Mouse (Mus musculus): ENCODE measurements at regions not wholly inside any gene's neighbourhood (a gene's known extent, or its start where the extent isn't known, plus 50 kb on each side); places are given as distances from the start of the nearest gene placed in this dataset.

DNA sequence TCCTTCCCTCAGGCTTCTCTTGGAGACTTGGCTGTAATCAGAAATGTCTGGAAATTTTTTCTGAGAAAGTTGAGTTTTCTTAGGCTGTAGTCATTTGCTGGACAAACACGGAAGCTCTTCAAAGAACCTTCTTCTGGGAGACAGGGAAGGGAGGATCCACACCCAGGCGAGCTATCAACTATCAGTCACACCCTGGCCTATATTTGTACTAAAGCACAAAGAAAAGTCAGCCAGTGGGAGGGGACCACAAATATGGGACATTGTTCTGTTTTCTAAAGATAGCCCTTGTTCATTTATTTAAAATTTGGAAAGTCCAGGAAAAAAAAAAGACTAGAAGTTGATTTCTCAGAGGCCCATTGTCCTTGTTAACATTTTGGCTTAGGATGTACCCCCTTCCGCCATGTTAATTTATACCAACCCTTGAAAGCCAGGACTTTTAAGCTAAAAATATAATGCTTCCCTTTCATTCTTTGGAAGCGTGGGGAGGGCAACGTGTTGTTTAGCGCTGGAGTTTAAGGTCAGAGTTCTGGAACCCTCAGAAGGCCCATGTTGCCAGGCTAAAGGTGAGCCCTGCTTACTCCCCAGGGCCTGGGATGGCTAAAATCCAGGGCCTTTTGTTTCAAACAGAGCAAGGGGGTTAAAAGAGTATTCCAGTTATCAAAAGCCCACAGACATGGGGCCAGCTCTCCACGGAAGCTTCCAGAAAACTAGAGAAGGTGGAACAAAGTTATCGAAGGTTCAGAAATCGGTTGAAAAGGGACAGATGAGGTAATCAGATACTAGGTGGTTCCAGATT is 99.0 kb upstream of the Max start:
- H3K27ac ChIP-seq (ENCODE audit: low read length), result peak overlapping the region; percentile 48
- 74% methylated on average over 9 of the region's 9 CpGs for WGBS
- peaks cover 24% of the 10 kb centered on the region for H3K4me1 ChIP-seq (ENCODE audit: control insufficient read depth, insufficient read depth, low read length)
- H3K4me2 ChIP-seq (ENCODE audit: low read depth, low read length), result peak overlapping the region; percentile 75
- peaks cover 6% of the 10 kb centered on the region; the same call in 1 of the 2 replicates for H3K27me3 ChIP-seq (ENCODE audit: control insufficient read depth, insufficient read depth, low read length)
- H3K4me3 ChIP-seq (ENCODE audit: low read length), result peak overlapping the region; percentile 49
- H3K9me3 ChIP-seq (replicated peaks; ENCODE audit: control insufficient read depth, low read length), result no peaks in the 10 kb centered on the region; the same call in 1 of the 2 replicates
- no peak for ATAC-seq (replicated peaks; ENCODE audit: extremely low read depth, insufficient read depth, low FRiP score)
- no peak overlapping the region for H3K9ac ChIP-seq (ENCODE audit: low read length)
- no peaks in the 10 kb centered on the region for H3K36me3 ChIP-seq (ENCODE audit: control insufficient read depth, insufficient read depth)

DNA sequence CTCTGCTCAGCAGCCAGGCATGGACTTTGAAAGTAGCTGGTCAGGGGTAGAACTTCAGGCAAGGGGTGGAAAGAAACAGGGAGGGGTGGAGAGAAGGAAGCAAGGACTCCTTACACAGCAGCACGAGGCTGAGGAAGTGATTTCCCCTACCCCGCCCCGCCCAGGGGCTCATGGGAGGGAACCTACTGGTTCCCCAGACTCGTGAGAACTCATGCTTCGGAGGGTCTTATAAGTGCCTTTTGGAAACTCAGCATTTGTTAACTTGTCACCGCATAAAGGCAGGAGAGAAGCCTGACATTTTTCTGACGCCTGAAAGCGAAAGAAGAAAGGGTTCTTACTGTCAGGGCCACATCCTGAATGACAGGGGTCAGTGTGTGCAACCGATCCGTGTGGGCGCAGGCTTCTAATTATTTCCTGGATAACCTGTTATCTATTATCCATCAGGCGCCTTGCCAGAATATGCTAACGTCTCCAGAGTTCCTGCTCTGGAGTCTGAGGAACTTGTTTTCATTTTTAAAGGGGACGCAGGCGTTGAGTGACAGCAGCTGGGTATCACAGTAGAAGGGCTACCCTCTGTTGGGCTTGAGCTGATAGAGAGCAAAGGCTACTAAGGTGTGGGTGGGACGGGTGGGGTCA is 98.2 kb upstream of the Max start:
- Histone ChIP-seq H3K9me3 (replicated peaks; ENCODE audit: control insufficient read depth, low read length) (no peaks in the 10 kb centered on the region; the same call in 1 of the 2 replicates), H3K4me1 (ENCODE audit: control insufficient read depth, insufficient read depth, low read length) (peaks cover 24% of the 10 kb centered on the region), H3K27ac (ENCODE audit: low read length) (peak overlapping the region; percentile 48), H3K4me2 (ENCODE audit: low read depth, low read length) (peak overlapping the region; percentile 75), H3K27me3 (ENCODE audit: control insufficient read depth, insufficient read depth, low read length) (peaks cover 6% of the 10 kb centered on the region; the same call in 1 of the 2 replicates), H3K9ac (ENCODE audit: low read length) (peak overlapping the region; percentile 39), H3K36me3 (ENCODE audit: control insufficient read depth, insufficient read depth) (no peaks in the 10 kb centered on the region), H3K4me3 (ENCODE audit: low read length) (peak overlapping the region; percentile 49)
- 10% methylated on average over 16 of the region's 16 CpGs for WGBS
- ATAC-seq (replicated peaks; ENCODE audit: extremely low read depth, insufficient read depth, low FRiP score), result peak; percentile 68; the same call in 1 of the 2 replicates

DNA sequence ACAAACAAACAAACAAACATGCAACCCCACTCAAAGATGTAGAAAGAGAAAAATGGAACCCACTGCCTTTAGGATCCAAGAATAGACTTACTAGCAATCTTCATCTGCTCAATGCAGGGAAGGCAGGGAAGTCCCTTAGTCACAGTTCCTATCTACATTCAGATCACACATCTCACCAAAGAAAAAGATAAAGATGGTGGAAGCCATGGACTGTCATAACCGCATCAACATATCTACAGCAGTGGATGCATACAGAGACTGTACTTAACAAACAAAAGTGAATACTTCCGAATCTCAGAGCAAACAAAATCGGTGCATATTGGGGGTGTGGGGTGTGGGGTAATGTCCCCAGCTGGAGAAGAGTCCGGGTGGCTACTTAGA is 97.7 kb upstream of the Max start:
- WGBS, result 67% methylated on average over 4 of the region's 4 CpGs
- peak overlapping the region; percentile 39 for H3K9ac ChIP-seq (ENCODE audit: low read length)
- ATAC-seq (replicated peaks; ENCODE audit: extremely low read depth, insufficient read depth, low FRiP score), result no peak

DNA sequence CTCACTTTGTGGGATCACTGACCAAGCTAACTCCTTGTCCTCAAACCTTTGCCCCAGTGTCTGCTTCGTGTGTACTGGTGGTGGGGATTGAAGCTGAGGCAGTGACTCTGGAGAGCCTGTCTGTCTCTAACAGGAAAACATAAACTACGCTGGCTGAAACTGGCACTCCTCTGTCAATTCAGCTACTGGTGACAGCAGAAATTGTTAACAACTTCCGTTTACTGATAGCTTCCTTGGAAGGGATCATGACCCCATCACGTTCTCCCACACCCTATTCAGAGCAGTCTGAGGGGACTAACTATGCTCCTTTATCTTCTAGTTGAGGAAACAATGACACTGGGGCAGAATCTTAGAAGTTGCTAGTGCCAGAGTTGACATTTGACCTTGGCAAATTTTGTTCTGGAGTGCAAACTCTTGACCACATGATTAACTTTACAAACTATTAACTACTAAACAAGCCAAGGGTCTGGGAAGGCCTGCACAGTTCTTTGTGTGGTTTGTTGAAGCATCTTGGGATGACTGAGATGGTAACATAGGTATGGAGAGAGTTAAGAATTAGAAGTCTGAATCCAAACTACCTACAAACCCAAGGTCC is 96.7 kb upstream of the Max start:
- H3K9me3 ChIP-seq (replicated peaks; ENCODE audit: control insufficient read depth, low read length), result no peaks in the 10 kb centered on the region; the same call in 1 of the 2 replicates
- peaks cover 24% of the 10 kb centered on the region for H3K4me1 ChIP-seq (ENCODE audit: control insufficient read depth, insufficient read depth, low read length)
- no peak overlapping the region for H3K4me3 ChIP-seq (ENCODE audit: low read length)
- H3K27me3 ChIP-seq (ENCODE audit: control insufficient read depth, insufficient read depth, low read length), result peaks cover 3% of the 10 kb centered on the region; the same call in 1 of the 2 replicates
- H3K36me3 ChIP-seq (ENCODE audit: control insufficient read depth, insufficient read depth), result no peaks in the 10 kb centered on the region
- no peak for ATAC-seq (replicated peaks; ENCODE audit: extremely low read depth, insufficient read depth, low FRiP score)
- 15% methylated on average over 4 of the region's 4 CpGs for WGBS
- no peak overlapping the region for H3K4me2 ChIP-seq (ENCODE audit: low read depth, low read length)
- H3K9ac ChIP-seq (ENCODE audit: low read length), result no peak overlapping the region
- H3K27ac ChIP-seq (ENCODE audit: low read length), result no peak overlapping the region

More for the DNA sequence above, 97.7 kb upstream of the Max start:
- Histone ChIP-seq H3K4me2 (ENCODE audit: low read depth, low read length) (peak overlapping the region; percentile 75), H3K9me3 (replicated peaks; ENCODE audit: control insufficient read depth, low read length) (no peaks in the 10 kb centered on the region; the same call in 1 of the 2 replicates), H3K36me3 (ENCODE audit: control insufficient read depth, insufficient read depth) (no peaks in the 10 kb centered on the region), H3K27ac (ENCODE audit: low read length) (peak overlapping the region; percentile 48; the same call in 1 of the 2 replicates), H3K4me3 (ENCODE audit: low read length) (peak overlapping the region; percentile 49; the same call in 1 of the 2 replicates), H3K27me3 (ENCODE audit: control insufficient read depth, insufficient read depth, low read length) (peaks cover 6% of the 10 kb centered on the region; the same call in 1 of the 2 replicates), H3K4me1 (ENCODE audit: control insufficient read depth, insufficient read depth, low read length) (peaks cover 24% of the 10 kb centered on the region)

DNA sequence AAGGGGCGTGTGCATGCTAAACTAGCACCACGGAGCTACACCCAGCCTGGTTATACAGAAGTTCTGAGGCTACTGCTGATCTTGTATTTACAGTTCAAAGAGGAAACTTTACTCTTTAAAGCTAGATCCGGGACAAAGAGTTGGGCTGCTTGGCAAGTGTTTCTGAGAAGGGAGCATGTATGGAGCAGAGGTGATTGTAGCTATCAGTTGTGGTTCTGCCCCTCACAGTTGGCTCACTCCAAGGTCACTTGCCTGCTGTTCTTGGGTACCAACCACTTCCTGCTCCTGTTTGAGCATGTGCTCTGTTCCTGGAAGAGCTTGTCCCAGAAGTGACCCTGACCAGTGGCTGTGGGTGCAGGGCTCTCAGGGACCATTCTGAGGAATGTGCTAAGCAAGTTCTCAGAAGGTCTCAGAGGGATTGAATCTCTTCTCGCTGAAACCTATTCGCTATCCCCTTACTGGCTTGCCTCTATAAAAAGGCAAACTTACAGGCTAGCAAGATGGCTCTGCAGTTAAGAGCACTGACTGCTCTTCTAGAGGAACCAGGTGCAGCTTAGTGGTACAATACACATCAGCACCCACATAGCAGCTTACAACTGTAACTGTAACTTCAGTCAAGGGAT is 94.9 kb upstream of the Max start:
- ATAC-seq (replicated peaks; ENCODE audit: extremely low read depth, insufficient read depth, low FRiP score), result 0 out of 2 replicates have a peak, but pooled peaks have one; percentile 16
- H3K9me3 ChIP-seq (replicated peaks; ENCODE audit: control insufficient read depth, low read length), result no peaks in the 10 kb centered on the region
- no peak overlapping the region for H3K4me2 ChIP-seq (ENCODE audit: low read depth, low read length)
- peaks cover 3% of the 10 kb centered on the region; the same call in 1 of the 2 replicates for H3K27me3 ChIP-seq (ENCODE audit: control insufficient read depth, insufficient read depth, low read length)
- H3K4me1 ChIP-seq (ENCODE audit: control insufficient read depth, insufficient read depth, low read length), result peaks cover 24% of the 10 kb centered on the region
- no peak overlapping the region for H3K4me3 ChIP-seq (ENCODE audit: low read length)
- no peak overlapping the region for H3K9ac ChIP-seq (ENCODE audit: low read length)
- WGBS, result 62% methylated on average over 5 of the region's 5 CpGs
- peak overlapping the region; percentile 13; the same call in 1 of the 2 replicates for H3K27ac ChIP-seq (ENCODE audit: low read length)
- H3K36me3 ChIP-seq (ENCODE audit: control insufficient read depth, insufficient read depth), result no peaks in the 10 kb centered on the region

DNA sequence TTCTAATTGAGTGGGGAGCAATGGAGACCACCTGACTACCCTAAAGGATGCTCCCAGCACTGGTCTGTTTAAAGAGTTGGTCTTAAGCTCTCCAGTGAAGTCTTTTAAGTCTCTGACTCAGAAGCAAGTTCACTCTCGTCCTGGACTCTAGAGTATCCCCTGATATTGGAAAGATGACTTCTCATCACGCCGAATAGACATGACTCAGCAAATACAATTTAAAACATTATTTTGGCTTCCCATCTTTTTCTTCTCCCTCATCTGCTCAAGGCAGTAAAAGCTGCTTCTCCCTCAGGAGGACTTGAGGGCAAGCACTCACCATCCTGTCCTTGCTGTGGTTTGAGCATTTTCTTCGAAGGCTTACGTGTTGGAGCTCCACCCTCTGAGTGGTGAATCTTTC is 92.7 kb upstream of the Max start:
- Histone ChIP-seq H3K4me3 (ENCODE audit: low read length) (no peak overlapping the region), H3K4me1 (ENCODE audit: control insufficient read depth, insufficient read depth, low read length) (peaks cover 9% of the 10 kb centered on the region), H3K9ac (ENCODE audit: low read length) (no peak overlapping the region), H3K27ac (ENCODE audit: low read length) (no peak overlapping the region), H3K4me2 (ENCODE audit: low read depth, low read length) (no peak overlapping the region), H3K9me3 (replicated peaks; ENCODE audit: control insufficient read depth, low read length) (no peaks in the 10 kb centered on the region), H3K27me3 (ENCODE audit: control insufficient read depth, insufficient read depth, low read length) (peaks cover 3% of the 10 kb centered on the region), H3K36me3 (ENCODE audit: control insufficient read depth, insufficient read depth) (no peaks in the 10 kb centered on the region)
- ATAC-seq (replicated peaks; ENCODE audit: extremely low read depth, insufficient read depth, low FRiP score), result no peak
- 80% methylated on average over 5 of the region's 5 CpGs for WGBS

DNA sequence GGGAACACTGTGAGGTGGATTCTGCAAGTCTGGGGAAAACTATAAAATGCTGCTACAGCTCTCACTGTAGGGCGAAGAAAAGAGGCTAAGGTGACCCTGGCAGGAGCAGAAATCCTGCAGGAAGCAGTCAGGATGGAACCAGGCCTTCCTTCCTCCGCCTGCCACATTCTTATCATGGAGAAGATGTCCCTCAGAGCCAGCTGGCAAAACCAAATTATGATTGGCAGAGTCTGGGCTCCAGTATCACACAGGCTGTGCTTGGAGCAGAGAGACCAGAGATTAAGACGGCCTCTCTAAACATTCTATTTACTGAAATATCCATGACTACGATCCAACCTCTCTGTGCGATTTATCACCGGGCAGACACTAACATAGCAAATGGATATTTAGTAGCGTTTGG is 92.2 kb upstream of the Max start:
- H3K27me3 ChIP-seq (ENCODE audit: control insufficient read depth, insufficient read depth, low read length), result peaks cover 3% of the 10 kb centered on the region
- H3K9me3 ChIP-seq (replicated peaks; ENCODE audit: control insufficient read depth, low read length), result no peaks in the 10 kb centered on the region
- H3K4me1 ChIP-seq (ENCODE audit: control insufficient read depth, insufficient read depth, low read length), result peaks cover 9% of the 10 kb centered on the region
- no peak for ATAC-seq (replicated peaks; ENCODE audit: extremely low read depth, insufficient read depth, low FRiP score)
- 70% methylated on average over 7 of the region's 7 CpGs for WGBS
- no peak overlapping the region for H3K4me2 ChIP-seq (ENCODE audit: low read depth, low read length)
- no peak overlapping the region for H3K27ac ChIP-seq (ENCODE audit: low read length)
- no peaks in the 10 kb centered on the region for H3K36me3 ChIP-seq (ENCODE audit: control insufficient read depth, insufficient read depth)
- H3K9ac ChIP-seq (ENCODE audit: low read length), result no peak overlapping the region
- no peak overlapping the region for H3K4me3 ChIP-seq (ENCODE audit: low read length)

DNA sequence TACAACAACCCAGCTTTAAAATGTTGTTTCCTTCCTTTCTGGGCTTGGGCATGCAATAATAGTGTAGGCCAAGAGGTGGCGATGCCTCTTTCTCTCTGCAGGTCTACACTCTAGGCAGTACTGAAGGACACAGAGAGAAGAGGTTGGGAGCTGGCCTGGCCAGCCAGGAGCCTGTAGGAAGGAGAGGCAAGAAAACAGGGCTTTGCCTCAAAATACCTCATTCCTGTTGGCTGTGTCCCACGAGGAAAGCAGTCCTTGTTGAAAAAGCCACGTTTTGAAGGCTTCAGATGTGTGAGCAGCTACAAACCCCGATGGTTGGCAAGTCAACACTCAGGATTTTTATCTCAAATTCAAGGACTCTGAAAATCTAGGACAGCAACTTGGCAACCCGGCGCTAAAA is 90.9 kb upstream of the Max start:
- peaks cover 1% of the 10 kb centered on the region for H3K27me3 ChIP-seq (ENCODE audit: control insufficient read depth, insufficient read depth, low read length)
- no peak overlapping the region for H3K4me2 ChIP-seq (ENCODE audit: low read depth, low read length)
- no peak overlapping the region for H3K27ac ChIP-seq (ENCODE audit: low read length)
- no peaks in the 10 kb centered on the region for H3K36me3 ChIP-seq (ENCODE audit: control insufficient read depth, insufficient read depth)
- no peaks in the 10 kb centered on the region for H3K9me3 ChIP-seq (replicated peaks; ENCODE audit: control insufficient read depth, low read length)
- H3K4me1 ChIP-seq (ENCODE audit: control insufficient read depth, insufficient read depth, low read length), result peaks cover 5% of the 10 kb centered on the region
- peak; percentile 40; the same call in 1 of the 2 replicates for ATAC-seq (replicated peaks; ENCODE audit: extremely low read depth, insufficient read depth, low FRiP score)
- no peak overlapping the region for H3K9ac ChIP-seq (ENCODE audit: low read length)
- 48% methylated on average over 6 of the region's 6 CpGs for WGBS
- H3K4me3 ChIP-seq (ENCODE audit: low read length), result no peak overlapping the region
